Comparison of ENCODE assay signal across 8 mouse cellular contexts in the genomic region with DNA sequence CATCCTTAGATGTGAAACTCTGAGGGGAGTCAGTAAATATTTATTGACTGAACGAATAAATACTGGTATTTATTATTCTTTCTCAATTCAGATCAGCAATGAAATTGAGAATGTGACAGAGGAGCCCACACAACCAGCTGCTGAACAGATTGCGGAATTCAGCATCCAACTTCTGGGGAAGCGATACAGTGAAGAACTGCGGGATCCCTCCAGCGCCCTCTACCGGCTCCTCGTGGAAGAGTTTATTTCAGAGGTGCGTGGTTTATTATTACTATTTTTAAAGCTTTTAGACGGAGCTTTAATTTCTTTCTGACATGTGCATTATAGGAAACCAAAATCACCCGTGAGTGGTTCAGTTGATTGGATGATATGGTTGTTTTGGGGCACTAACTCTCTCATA. TPM values are rescaled to one million over a fixed set of nuclear protein-coding genes. Genes with fewer than 3 reads are reported as not detected.
DNase-seq lines count a peak whose midpoint lies in the region; ATAC-seq lines count a peak whose summit lies in the region.

No protein-coding gene starts in this region.

- DNase-seq in gastrocnemius, postnatal 14 days, result peak; percentile 6
- no peak for DNase-seq in gastrocnemius, adult 8-10 months (ENCODE audit: low spot score in 2 of 2)
- peak; percentile 5 for DNase-seq in ovary, postnatal 36 days (ENCODE audit: low spot score)
- no peak for DNase-seq in ovary, postnatal 10 days (ENCODE audit: low spot score)
- DNase-seq in forelimb bud, embryonic 11.5 days (ENCODE audit: low read depth, low spot score), result peak; percentile 34
- DNase-seq in lung, postnatal 36 days, result peak; percentile 38
- DNase-seq in cerebellum, postnatal 4 days (ENCODE audit: low spot score in 2 of 2), result no peak

- ATAC-seq in cerebellum, adult (ENCODE audit: insufficient number of reproducible peaks, low FRiP score, low TSS enrichment), result no peak

- intact Hi-C loops in gastrocnemius, postnatal 14 days (cut with DNase I; ENCODE audit: low total_unique reads), result no loop called here

RNA-seq across cellular contexts. Expression of a gene that starts 27.2 kb away (rescaled TPM):
- total RNA-seq in gastrocnemius, postnatal 14 days (2021), result under 1 TPM; 0.09 to 0.14 TPM
- not detected for total RNA-seq in gastrocnemius, adult 8-10 months (2022)

Comparison
In these comparisons a context has a peak if more than half of its experiments do, and no peak if none do; other contexts are left out.
1. DNase-seq: peak in gastrocnemius, postnatal 14 days (single experiment), ovary, postnatal 36 days (single experiment), forelimb bud, embryonic 11.5 days (single experiment) and lung, postnatal 36 days (single experiment); none in gastrocnemius, adult 8-10 months (0 of 2), ovary, postnatal 10 days (single experiment) and cerebellum, postnatal 4 days (0 of 2).